Mouse (Mus musculus): ENCODE data around the gene Pacsin3.

GRCm38 (mm10) chr2:91244557-91245228 is 11.1 kb upstream of the Pacsin3 start:
- TF ChIP-seq CTCF (conservative IDR thresholded peaks at IDR 0.05 in 1 of 2, IDR thresholded peaks at IDR 0.05 in 1 of 2; ENCODE audit: low read depth in 2 of 2, low read length in 2 of 2): no peak
- TF ChIP-seq ZNF384 (IDR thresholded peaks at IDR 0.05; ENCODE audit: low read depth, low read length): no peak
- no peak for TF ChIP-seq POLR2A (IDR thresholded peaks at IDR 0.05; ENCODE audit: low read depth, low read length)
- no peak for TF ChIP-seq ZKSCAN1 (IDR thresholded peaks at IDR 0.05; ENCODE audit: borderline replicate concordance, low read depth, low read length)
- TF ChIP-seq E2F4 (IDR thresholded peaks at IDR 0.05; ENCODE audit: insufficient replicate concordance, low read depth, low read length): no peak
- TF ChIP-seq USF1 (IDR thresholded peaks at IDR 0.05; ENCODE audit: low read depth, low read length): no peak
- TF ChIP-seq EP300 (IDR thresholded peaks at IDR 0.05; ENCODE audit: low read length): no peak
- no peak for TF ChIP-seq CHD1 (IDR thresholded peaks at IDR 0.05; ENCODE audit: low read depth, low read length)
- no peak for TF ChIP-seq IRF4 (IDR thresholded peaks at IDR 0.05; ENCODE audit: low read depth, low read length)
- no peak for TF ChIP-seq ZC3H11A (IDR thresholded peaks at IDR 0.05; ENCODE audit: low read depth, low read length)
